Mouse (Mus musculus): ENCODE results near the gene Apoh.

The Apoh gene

DNA sequence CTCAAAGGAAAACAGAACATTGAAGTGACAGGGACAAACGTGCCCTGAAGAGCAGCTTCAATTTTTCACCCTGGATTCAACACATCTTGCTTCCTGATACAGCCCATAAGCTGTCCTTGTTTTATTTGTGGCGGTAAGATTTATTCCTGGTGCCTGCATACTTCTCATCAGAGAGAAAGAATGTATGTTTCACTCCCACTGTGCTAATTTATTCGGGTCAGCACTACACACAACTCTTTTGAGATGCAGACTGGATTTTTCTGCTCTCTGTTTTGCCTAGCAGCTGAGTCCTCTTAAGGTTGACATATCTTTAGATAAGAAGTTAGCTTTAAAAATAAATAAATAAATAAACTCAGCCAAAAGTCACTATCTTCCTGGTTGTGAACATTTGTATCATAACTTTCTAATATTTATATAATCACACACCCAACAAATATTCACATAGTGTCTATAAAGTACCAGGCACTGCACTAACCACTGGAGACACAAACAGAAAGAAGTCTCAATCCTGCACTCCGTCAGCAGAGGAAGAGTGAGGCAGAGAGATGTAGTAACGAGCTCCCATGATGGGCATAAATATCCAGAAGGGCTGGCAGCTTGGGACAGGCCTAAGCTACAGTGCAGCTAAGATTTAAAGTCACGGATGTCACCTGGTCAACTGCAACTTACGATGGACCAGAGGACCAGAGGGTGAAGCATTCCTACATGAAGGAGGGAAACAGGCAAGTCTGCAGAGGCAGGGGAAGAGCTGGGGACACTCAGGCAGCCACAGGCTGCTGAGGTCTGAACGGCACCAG, 9.4 kb upstream of the Apoh start:
- no peak for DNase-seq (ENCODE audit: low spot score in 2 of 2)

- no peak for DNase-seq (ENCODE audit: low spot score in 2 of 2)
These were observed 8.5 kb upstream of the Apoh start for GRCm38 (mm10) chr11:108334658-108335057.

DNA sequence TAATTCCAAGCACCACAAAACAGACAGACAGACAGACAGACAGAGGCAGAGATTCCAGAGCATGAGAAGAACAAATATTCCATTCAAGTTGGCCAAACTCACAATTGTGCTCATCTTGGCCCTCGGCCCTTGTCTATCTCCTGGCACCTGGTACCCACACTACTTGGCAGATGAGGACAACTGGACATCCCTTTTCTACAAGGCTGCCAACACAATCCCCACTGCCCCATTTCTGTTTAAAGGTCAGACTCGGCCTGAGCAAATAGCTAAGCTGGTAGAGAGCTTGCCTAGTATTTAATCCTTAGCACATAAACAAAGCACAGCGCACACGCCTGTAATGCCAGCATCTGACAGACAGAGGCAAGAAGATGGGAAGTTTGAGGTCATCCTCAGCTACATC, 7.6 kb upstream of the Apoh start:
- no peak for DNase-seq (ENCODE audit: low spot score in 2 of 2)

DNA sequence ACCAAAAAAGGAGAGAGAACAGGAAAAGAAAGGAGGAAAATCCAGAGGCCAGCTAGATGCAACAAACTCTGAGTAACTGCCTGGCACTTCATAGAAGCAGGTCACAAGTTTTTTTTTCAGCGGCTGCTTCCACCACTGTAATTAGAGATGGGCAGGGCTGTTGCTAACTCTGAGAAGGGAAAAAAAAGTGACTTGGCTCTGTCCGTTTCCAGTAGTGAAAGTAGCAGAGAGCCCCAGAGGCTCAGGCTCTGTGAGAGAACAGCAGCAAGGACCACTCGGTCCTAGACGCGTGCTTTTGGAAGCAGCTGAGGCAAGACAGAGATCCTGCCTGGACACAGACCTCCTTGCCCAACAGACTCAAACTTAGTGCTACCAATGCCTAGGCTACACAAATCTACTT, 6.7 kb upstream of the Apoh start:
- DNase-seq (ENCODE audit: low spot score in 2 of 2) = no peak

DNA sequence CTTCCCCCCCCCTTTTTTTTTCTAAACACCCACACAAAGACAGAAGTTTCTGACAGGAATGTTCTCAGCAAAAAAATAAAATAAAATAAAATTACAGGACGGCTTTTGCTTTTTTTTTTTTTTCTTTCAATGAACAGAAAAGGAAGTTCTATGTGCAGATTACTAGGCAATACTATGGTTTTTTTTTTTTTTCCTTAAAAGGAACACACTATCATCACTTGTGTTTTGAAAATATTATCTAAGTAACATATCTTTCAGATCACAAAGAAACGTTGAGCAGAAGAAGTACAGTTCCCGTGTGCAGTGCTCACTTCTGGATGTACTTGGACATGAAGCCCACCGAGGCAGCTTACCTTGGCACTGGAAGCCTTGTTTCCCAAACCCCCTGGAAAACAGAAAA, 2.9 kb upstream of the Apoh start:
- DNase-seq (ENCODE audit: low spot score in 2 of 2) = no peak

DNA sequence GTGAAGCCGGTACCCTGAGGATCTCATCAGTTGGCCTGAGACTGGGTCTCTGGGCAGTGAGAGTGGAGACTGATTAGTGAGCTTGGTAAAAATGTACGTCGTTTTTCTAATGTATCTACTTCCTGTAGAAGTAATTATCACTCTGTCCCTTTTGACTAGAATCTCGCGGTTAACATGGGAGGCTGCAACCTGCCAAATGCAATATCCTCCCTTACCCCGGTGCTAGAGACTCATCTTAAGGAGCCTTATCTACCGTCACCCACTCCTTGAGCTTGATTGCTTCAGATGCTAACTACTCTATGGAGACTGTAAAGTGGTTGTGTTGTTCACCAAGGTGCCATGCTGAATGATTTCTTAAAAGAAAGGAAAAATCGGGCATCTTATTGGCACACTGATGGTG, 1.4 kb upstream of the Apoh start:
- DNase-seq (ENCODE audit: low spot score in 2 of 2) = no peak

- DNase-seq (ENCODE audit: low spot score in 2 of 2) = peak; percentile 88 to 90
These were observed 772 bp downstream of the Apoh start, which contains the start of gene Prkca for GRCm38 (mm10) chr11:108343789-108344462. Gene Prkca, minus strand, starts transcription at chr11:108343928.

- no peak for DNase-seq (ENCODE audit: low spot score in 2 of 2)
These were observed 1.6 kb downstream of the Apoh start for GRCm38 (mm10) chr11:108344759-108345158.

DNA sequence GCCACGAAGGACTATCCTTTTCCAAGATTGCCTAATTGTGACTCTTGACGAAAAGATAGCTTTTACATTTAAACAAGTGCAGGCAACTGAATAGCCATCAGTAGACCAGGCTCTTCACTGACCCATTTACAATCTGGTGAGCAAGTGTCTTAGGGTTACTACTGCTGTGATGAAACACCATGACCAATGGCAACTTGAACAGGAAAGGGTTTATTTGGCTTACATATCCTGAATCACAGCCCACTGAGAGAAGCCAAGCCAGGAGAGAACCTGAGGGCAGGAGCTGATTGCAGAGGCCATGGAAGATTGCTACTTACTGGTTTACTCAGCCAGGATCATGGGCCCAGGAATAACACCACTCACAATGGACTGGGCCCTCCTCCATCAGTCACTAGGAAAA, 2.2 kb downstream of the Apoh start:
- DNase-seq (ENCODE audit: low spot score in 2 of 2) = no peak

GRCm38 (mm10) chr11:108350799-108351198, 7.6 kb downstream of the Apoh start:
- no peak for DNase-seq (ENCODE audit: low spot score in 2 of 2)

- no peak for DNase-seq (ENCODE audit: low spot score in 2 of 2)
These were observed 9.8 kb downstream of the Apoh start for GRCm38 (mm10) chr11:108352842-108353388.

DNA sequence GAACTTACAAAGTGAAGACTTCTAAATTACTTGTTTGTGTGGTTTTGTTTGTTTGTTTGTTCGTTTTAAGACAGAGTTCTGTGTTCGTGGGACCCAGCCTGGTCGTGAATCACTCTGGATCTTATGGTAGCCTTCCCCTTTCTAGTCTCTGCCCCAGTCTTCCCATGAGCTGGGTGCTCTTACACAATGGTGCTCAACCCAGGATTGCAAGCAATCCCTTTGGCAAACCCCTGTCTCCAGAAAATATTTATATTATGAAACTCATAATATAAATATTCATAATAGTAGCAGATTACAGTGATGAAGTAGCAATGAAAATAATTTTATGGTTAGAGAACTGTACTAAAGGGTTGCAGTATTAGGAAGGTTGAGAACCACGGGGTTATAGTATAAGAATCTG, 12.9 kb downstream of the Apoh start:
- DNase-seq (ENCODE audit: low spot score in 2 of 2) = no peak

DNA sequence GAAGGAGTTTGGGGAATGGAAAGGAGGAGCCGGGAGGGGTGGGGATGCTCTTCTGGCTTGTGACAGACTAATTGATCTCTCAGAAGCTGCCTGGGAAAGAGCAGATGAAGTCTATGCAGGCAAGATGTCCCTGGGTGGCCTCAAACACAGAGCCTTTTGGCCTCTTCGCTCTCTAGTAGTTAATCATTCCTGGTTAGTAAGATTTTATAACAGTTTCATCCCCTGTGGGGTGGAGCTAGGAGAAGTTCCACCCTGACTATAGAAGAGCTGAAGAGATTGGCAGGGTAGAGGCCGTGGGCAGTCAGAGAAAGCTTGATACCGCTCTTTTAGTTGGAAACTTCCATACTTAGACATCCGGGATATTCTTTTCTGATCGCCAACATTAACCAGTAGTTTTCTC, 15.8 kb downstream of the Apoh start:
- no peak for DNase-seq (ENCODE audit: low spot score in 2 of 2)

DNA sequence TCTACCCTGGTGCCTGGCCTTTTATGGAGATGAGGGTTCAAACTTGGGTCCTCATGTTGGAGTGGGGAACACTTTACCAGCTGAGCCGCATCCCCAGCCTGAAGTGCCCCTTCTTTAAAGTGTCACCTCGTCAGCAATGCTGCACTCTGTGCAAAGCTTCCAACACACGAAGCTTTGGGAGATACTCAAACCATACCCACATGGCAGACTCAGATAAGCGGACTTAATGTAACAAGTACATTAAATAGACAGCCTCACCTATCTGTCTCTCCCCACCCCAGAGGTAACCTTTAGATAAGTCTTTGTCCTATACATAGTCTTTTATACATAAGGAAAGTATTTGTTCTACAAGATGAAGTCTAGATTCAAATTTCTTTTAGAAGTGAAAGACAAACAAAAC, 17.8 kb downstream of the Apoh start:
- no peak for DNase-seq (ENCODE audit: low spot score in 2 of 2)

GRCm38 (mm10) chr11:108362965-108363364, 19.8 kb downstream of the Apoh start:
- DNase-seq (ENCODE audit: low spot score in 2 of 2) = no peak

DNA sequence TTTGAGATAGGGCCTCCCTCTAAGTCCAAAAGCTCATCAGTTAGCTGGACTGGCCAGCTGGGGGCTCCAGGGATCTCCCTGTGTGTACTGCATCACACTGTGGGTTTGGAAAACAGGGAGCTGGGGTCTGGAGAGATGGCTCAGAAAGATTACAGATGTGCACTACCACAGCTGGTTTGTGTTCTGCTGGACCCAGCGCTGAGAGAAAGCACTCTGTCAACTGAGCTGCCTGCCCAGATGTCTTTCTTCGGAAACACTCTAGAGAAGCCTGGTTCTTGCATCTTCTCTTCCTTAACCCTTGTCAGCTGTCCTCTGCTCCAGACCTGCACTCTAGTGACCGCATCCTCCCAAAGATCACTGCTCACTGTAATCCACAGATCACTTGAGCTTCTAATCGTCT, 20.8 kb downstream of the Apoh start:
- DNase-seq (ENCODE audit: low spot score in 2 of 2) = no peak

DNA sequence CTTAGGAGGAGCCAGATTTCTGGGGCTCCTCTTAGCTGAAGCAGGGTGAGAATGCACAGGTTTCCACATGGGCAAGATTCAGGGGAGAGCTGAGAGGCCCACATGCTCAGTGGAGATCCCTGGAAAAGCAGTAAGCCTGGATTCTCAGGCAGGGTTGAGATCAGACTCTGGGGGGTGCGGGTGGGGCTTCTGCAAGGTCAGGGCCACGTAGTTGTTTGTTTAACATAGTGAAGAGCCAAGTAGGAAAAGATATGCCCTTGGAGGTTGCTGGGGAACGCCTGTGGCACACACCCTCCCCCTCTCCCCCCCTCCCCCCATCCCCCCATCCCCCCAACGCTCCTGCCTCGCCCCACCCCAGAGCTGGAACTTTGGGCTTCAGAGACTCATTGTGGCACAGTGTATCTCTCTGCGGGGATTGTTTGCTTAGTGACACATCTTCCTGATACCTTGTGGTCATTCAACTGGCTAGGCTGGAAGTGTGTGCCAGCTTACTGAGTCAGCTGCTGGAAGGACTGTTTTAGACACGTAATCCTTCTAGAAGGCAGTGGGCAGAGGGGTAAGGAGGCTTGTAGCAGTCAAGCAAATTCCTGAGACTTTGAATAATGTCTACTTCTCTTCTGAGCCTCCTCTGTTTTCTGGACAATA, 21.9 kb downstream of the Apoh start:
- peak; percentile 33 to 75 for DNase-seq (ENCODE audit: low spot score in 2 of 2)

GRCm38 (mm10) chr11:108365600-108365999, 22.4 kb downstream of the Apoh start:
- no peak for DNase-seq (ENCODE audit: low spot score in 2 of 2)

DNA sequence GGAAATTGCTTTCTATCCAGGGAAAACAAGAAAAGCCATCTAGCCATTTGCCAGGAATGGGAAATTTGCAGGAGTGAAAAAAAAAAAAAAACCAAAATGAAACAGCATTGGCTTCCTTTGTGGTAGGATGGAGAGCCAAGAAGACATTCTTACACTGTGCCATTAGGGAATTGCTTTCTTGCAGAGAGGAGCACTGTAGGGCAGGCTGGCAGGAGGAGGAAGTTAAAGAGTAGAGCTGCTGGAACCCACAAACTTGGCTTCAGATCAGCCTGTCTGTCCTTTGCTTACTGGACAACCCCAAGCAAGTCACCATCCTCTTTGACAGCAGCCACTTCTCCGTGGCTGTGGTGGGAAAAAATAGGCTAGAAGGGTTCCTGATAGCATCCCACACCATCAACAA, 23.9 kb downstream of the Apoh start:
- no peak for DNase-seq (ENCODE audit: low spot score in 2 of 2)

GRCm38 (mm10) chr11:108376815-108377214, 33.7 kb downstream of the Apoh start:
- DNase-seq (ENCODE audit: low spot score in 2 of 2) = no peak

GRCm38 (mm10) chr11:108377680-108378362, 34.7 kb downstream of the Apoh start:
- DNase-seq (ENCODE audit: low spot score in 2 of 2) = peak; percentile 55 to 69

- no peak for DNase-seq (ENCODE audit: low spot score in 2 of 2)
These were observed 35.2 kb downstream of the Apoh start for GRCm38 (mm10) chr11:108378363-108378751.
